ENCODE assay signal across 8 mouse cellular contexts in the genomic region with DNA sequence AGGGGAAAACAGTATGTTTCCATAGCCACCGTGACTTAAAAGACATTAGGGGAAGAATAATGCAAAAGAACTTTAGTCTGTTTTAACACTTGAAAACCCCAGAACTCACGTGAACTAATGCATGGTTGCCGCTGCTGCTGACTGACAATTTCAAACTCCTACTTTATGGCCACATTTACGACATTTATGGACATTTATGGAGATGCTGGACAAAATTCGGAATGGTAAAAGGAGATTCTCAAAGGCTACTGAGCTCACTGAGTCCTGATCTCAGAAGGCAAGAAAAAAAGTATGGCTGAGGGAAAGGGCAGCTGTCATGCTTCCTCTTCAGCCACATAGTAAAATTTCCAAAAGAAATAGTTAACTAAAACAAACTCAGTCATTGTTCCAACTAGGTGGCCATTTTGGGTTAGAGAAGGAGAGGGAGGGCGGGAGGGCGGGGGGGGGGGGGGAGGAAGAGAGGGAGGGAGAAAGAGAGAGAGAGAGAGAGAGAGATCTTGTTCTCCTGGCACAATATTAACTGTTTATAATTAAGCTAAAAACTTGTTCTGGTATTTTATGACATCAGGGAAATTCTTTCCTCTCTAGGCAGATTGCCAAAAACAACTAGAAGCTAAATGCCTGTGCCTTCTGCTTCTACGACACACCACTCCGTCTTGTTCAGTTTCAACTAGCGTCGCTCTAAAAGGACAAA. TPM values are rescaled to one million over a fixed set of nuclear protein-coding genes. Genes with fewer than 3 reads are reported as not detected.
DNase-seq lines count a peak whose midpoint lies in the region; ATAC-seq and TF ChIP-seq lines count a peak whose summit lies in the region.

No protein-coding gene starts in this region.

- ATAC-seq in heart, embryonic 11.5 days (replicated peaks; ENCODE audit: insufficient number of reproducible peaks, low FRiP score, low TSS enrichment): no peak
- peak; percentile 34; the same call in 1 of the 2 replicates for ATAC-seq in limb, embryonic 13.5 days (ENCODE audit: low FRiP score, low read depth)
- ATAC-seq in midbrain, embryonic 15.5 days (replicated peaks): no peak

- TF ChIP-seq POLR2A in cerebellum, adult 2 months (IDR thresholded peaks at IDR 0.05; ENCODE audit: borderline replicate concordance, insufficient read depth, low read length): no peak
- TF ChIP-seq POLR2A in bone marrow, adult 2 months (IDR thresholded peaks at IDR 0.05; ENCODE audit: borderline replicate concordance, control insufficient read depth, low read depth, low read length): no peak

- H3K27ac ChIP-seq in cerebellum, adult 2 months (ENCODE audit: insufficient read depth, low read length): no peak overlapping the region
- H3K27ac ChIP-seq in bone marrow, adult 2 months (ENCODE audit: control insufficient read depth, insufficient read depth, low read depth, low read length, poor library complexity): no peak overlapping the region; the same call in 1 of the 2 replicates
- peak overlapping the region; percentile 89 for H3K27ac ChIP-seq in heart, embryonic 11.5 days (ENCODE audit: low read depth, low read length)
- H3K27ac ChIP-seq in limb, embryonic 13.5 days: peak overlapping the region; percentile 88
- H3K27ac ChIP-seq in midbrain, embryonic 15.5 days: no peak overlapping the region

- H3K4me3 ChIP-seq in cerebellum, adult 2 months (replicated peaks; ENCODE audit: insufficient read depth, low read depth, low read length): peak overlapping the region; percentile 95
- peak overlapping the region; percentile 69 for H3K4me3 ChIP-seq in bone marrow, adult 2 months (replicated peaks; ENCODE audit: control insufficient read depth, low read depth, low read length)
- H3K4me3 ChIP-seq in heart, embryonic 11.5 days (ENCODE audit: low read depth, low read length): peak overlapping the region; percentile 51
- peak overlapping the region; percentile 48 for H3K4me3 ChIP-seq in limb, embryonic 13.5 days
- peak overlapping the region; percentile 36 for H3K4me3 ChIP-seq in midbrain, embryonic 15.5 days

- no peaks in the 10 kb centered on the region for H3K36me3 ChIP-seq in heart, embryonic 11.5 days (ENCODE audit: control insufficient read depth, insufficient read depth, low read length)
- H3K36me3 ChIP-seq in limb, embryonic 13.5 days: no peaks in the 10 kb centered on the region
- no peaks in the 10 kb centered on the region for H3K36me3 ChIP-seq in midbrain, embryonic 15.5 days (replicated peaks)

- peaks cover 3% of the 10 kb centered on the region; the same call in 1 of the 2 replicates for H3K4me1 ChIP-seq in cerebellum, adult 2 months (ENCODE audit: control insufficient read depth, insufficient read depth, low read length)
- no peaks in the 10 kb centered on the region for H3K4me1 ChIP-seq in bone marrow, adult 2 months (ENCODE audit: control insufficient read depth, insufficient read depth, low read length)
- peaks cover 19% of the 10 kb centered on the region for H3K4me1 ChIP-seq in heart, embryonic 11.5 days (ENCODE audit: control insufficient read depth, insufficient read depth, low read length)
- peaks cover 20% of the 10 kb centered on the region for H3K4me1 ChIP-seq in limb, embryonic 13.5 days
- peaks cover 13% of the 10 kb centered on the region for H3K4me1 ChIP-seq in midbrain, embryonic 15.5 days

- 5% methylated on average over 11 of the region's 11 CpGs for WGBS in cerebellum, adult 2 months
- WGBS in bone marrow, adult 2 months: 2% methylated on average over 11 of the region's 11 CpGs
- 27% methylated on average over 10 of the region's 11 CpGs for WGBS in heart, embryonic 11.5 days (ENCODE audit: insufficient replicate concordance)
- 6% methylated on average over 9 of the region's 11 CpGs for WGBS in limb, embryonic 13.5 days
- 42% methylated on average over 10 of the region's 11 CpGs for WGBS in midbrain, embryonic 15.5 days

- no peak for TF ChIP-seq CTCF in cerebellum, adult 2 months (IDR thresholded peaks at IDR 0.05; ENCODE audit: borderline replicate concordance, insufficient read depth, low read depth, low read length)
- no peak for TF ChIP-seq CTCF in bone marrow, adult 2 months (IDR thresholded peaks at IDR 0.05; ENCODE audit: control insufficient read depth, insufficient read depth, low read length)

- H3K9ac ChIP-seq in heart, embryonic 11.5 days (ENCODE audit: low read depth, low read length): peak overlapping the region; percentile 80
- peak overlapping the region; percentile 69 for H3K9ac ChIP-seq in limb, embryonic 13.5 days
- peak overlapping the region; percentile 24; the same call in 1 of the 2 replicates for H3K9ac ChIP-seq in midbrain, embryonic 15.5 days

- H3K27me3 ChIP-seq in cerebellum, adult 2 months (ENCODE audit: control insufficient read depth, insufficient read depth, low read length): no peaks in the 10 kb centered on the region
- H3K27me3 ChIP-seq in heart, embryonic 11.5 days (ENCODE audit: control insufficient read depth, insufficient read depth, low read length): no peaks in the 10 kb centered on the region
- no peaks in the 10 kb centered on the region for H3K27me3 ChIP-seq in limb, embryonic 13.5 days
- no peaks in the 10 kb centered on the region for H3K27me3 ChIP-seq in midbrain, embryonic 15.5 days (replicated peaks)

- H3K4me2 ChIP-seq in heart, embryonic 11.5 days: peak overlapping the region; percentile 83
- H3K4me2 ChIP-seq in limb, embryonic 13.5 days (replicated peaks): peak overlapping the region; percentile 76
- H3K4me2 ChIP-seq in midbrain, embryonic 15.5 days: peak overlapping the region; percentile 51

- no peaks in the 10 kb centered on the region for H3K9me3 ChIP-seq in heart, embryonic 11.5 days (replicated peaks; ENCODE audit: control insufficient read depth, low read length)
- H3K9me3 ChIP-seq in limb, embryonic 13.5 days: no peaks in the 10 kb centered on the region
- no peaks in the 10 kb centered on the region for H3K9me3 ChIP-seq in midbrain, embryonic 15.5 days

- peak in 1 of 2 experiments; percentile 46 for DNase-seq in cerebellum, adult 2 months
- DNase-seq in cerebellum, adult 18-20 months: no peak
- no peak for DNase-seq in ovary, adult 18-20 months (ENCODE audit: low spot score)
- no peak for DNase-seq in adrenal gland, postnatal 36 days

RNA-seq across cellular contexts. Expression of gene Dnajb4, which starts 17.7 kb away (rescaled TPM):
- 45.2 and 49.1 TPM in 2 replicates for polyA plus RNA-seq in cerebellum, adult 2 months (2012; rRNA removed)
- 25.3 and 37.8 TPM in 2 replicates for polyA plus RNA-seq in bone marrow, adult 2 months (2011; ENCODE audit: insufficient read depth, insufficient read length, low replicate concordance, missing spikeins)
- 46.2 and 49.0 TPM in 2 replicates for polyA plus RNA-seq in heart, embryonic 11.5 days (2014; fragmentation: Nextera tagmentation; extraction: Ambion mirVana)
- polyA plus RNA-seq in limb, embryonic 13.5 days (2015; fragmentation: Nextera tagmentation; extraction: Ambion mirVana): 34.2 and 37.2 TPM in 2 replicates
- 40.0 and 41.0 TPM in 2 replicates for polyA plus RNA-seq in midbrain, embryonic 15.5 days (2015; fragmentation: Nextera tagmentation; extraction: Ambion mirVana)
- 10 to 100 TPM; 43.4 to 58.1 TPM for total RNA-seq in adrenal gland, postnatal 36 days (2021)

RNA-seq across cellular contexts. Expression of gene Fubp1, which starts 17.8 kb away (rescaled TPM):
- 94.5 and 110 TPM in 2 replicates for polyA plus RNA-seq in cerebellum, adult 2 months (2012; rRNA removed)
- 47.1 and 78.2 TPM in 2 replicates for polyA plus RNA-seq in bone marrow, adult 2 months (2011; ENCODE audit: insufficient read depth, insufficient read length, low replicate concordance, missing spikeins)
- 158 TPM in 2 replicates for polyA plus RNA-seq in heart, embryonic 11.5 days (2014; fragmentation: Nextera tagmentation; extraction: Ambion mirVana)
- 325 and 338 TPM in 2 replicates for polyA plus RNA-seq in limb, embryonic 13.5 days (2015; fragmentation: Nextera tagmentation; extraction: Ambion mirVana)
- polyA plus RNA-seq in midbrain, embryonic 15.5 days (2015; fragmentation: Nextera tagmentation; extraction: Ambion mirVana): 227 and 232 TPM in 2 replicates
- 100 to 1,000 TPM; 117 to 140 TPM for total RNA-seq in adrenal gland, postnatal 36 days (2021)

RNA-seq across cellular contexts. Expression of gene Gipc2, which starts 26.4 kb away (rescaled TPM):
- 9.7 and 10.4 TPM in 2 replicates for polyA plus RNA-seq in cerebellum, adult 2 months (2012; rRNA removed)
- polyA plus RNA-seq in bone marrow, adult 2 months (2011; ENCODE audit: insufficient read depth, insufficient read length, low replicate concordance, missing spikeins): 4.1 TPM in 1 of 2 replicates, not detected in the other
- polyA plus RNA-seq in heart, embryonic 11.5 days (2014; fragmentation: Nextera tagmentation; extraction: Ambion mirVana): 3.8 and 4.4 TPM in 2 replicates
- polyA plus RNA-seq in limb, embryonic 13.5 days (2015; fragmentation: Nextera tagmentation; extraction: Ambion mirVana): 2.7 and 3.3 TPM in 2 replicates
- 7.8 and 12.3 TPM in 2 replicates for polyA plus RNA-seq in midbrain, embryonic 15.5 days (2015; fragmentation: Nextera tagmentation; extraction: Ambion mirVana)
- 1 to 10 TPM in 1 of 2 experiments, under 1 TPM in 1; 0.79 to 1.3 TPM for total RNA-seq in adrenal gland, postnatal 36 days (2021)

Comparison
In these comparisons a context has a peak if more than half of its experiments do, and no peak if none do; other contexts are left out.
1. H3K27ac ChIP-seq: peak in heart, embryonic 11.5 days (single experiment) and limb, embryonic 13.5 days (single experiment); none in cerebellum, adult 2 months (single experiment), bone marrow, adult 2 months (single experiment) and midbrain, embryonic 15.5 days (single experiment).
2. H3K4me3 ChIP-seq: peak in every context shown above with its lines; median percentile 95 in cerebellum, adult 2 months; 69 in bone marrow, adult 2 months; 51 in heart, embryonic 11.5 days; 48 in limb, embryonic 13.5 days; 36 in midbrain, embryonic 15.5 days.
3. H3K9ac ChIP-seq: peak in every context shown above with its lines; median percentile 80 in heart, embryonic 11.5 days; 69 in limb, embryonic 13.5 days; 24 in midbrain, embryonic 15.5 days.
4. Peak in every context shown above with its lines, with median percentiles within 50 percentile points of each other: H3K4me2 ChIP-seq.